Mouse (Mus musculus) gastrocnemius, adult 18-20 months (tissue): ENCODE measurements around the gene Mrps7. TPM values are rescaled to one million over a fixed set of nuclear protein-coding genes. Genes with fewer than 3 reads are reported as not detected.

Experiments used
- DNase-seq: peaks from one replicate; pipeline ENCODE4 v3.0.0; 2021; ENCODE audit warnings: low spot score
- total RNA-seq, 2 experiments: library from RNA; stranded (reverse); gene quantifications; 2 replicates each; pipeline ENCODE4 v1.2.3; 2021

Mrps7 gene
- total RNA-seq, 2 experiments from 2014 or later: 73.3 to 79.3 TPM

GRCm38 (mm10) chr11:115608421-115609399 is 5.0 kb downstream of the Mrps7 start:
- no peak for DNase-seq

GRCm38 (mm10) chr11:115609576-115609975 is 5.9 kb downstream of the Mrps7 start:
- DNase-seq: no peak

DNA sequence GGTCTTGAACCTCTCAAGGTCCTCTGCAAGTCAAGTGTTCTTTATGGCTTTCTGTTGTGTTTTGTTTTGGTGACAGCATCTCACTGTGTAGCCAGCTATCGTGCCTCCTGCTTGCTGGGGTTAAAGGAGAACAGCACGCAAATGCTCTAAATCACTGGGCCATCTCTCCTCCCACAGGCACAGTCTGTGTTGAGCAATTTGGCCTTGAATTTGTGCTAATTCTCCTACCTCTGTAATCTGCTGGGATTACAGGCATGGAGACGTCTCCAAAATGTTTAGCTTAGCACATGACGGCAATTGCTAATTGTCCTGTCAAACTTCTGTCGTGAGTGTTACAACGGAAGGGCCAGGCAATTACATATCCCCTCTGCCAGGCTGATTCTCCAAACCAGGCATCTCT is 7.4 kb downstream of the Mrps7 start:
- DNase-seq: no peak

- peak; percentile 89 for DNase-seq
Measured at GRCm38 (mm10) chr11:115612059-115612409, 8.3 kb downstream of the Mrps7 start.

DNA sequence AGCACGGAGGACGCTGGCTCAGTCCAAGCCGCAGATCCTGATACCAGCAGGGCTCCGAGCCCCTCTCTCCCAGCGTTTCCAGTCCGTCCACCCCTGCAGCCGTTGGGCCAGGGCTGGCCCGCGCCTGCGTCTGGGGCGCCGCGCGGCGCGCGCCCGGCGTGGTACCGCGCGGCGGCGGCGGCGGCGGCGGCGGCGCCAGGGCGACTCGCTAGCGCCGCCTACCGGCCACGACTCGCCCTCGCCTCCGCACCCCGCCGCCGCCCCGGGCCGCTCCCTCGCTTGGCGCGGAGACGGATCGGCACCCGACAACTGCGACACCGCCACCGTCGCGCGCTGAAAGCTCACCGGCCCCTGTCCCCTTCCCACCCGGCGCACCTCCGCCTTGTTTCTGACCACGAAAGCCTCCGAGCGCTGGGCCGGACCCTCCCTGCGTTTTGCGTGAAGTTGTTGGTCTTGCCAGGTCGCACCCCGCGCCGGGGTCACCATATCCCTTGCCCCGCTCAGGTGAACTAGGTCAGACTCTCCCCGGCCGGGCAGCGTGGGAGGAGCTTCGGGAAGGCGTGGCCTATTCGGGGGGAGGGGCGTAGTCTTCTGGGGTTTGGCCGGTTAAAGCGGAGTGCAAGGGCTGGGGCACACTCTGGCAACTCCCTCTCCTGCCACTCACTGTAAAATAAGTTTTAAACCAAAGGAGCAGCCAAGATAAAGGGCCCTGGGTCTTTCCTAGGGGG is 8.8 kb downstream of the Mrps7 start, which contains the start of gene Mif4gd:
Gene Mif4gd (minus strand): TSS at position 560 of the 728 bp plus-strand sequence.
- peak; percentile 95 for DNase-seq

DNA sequence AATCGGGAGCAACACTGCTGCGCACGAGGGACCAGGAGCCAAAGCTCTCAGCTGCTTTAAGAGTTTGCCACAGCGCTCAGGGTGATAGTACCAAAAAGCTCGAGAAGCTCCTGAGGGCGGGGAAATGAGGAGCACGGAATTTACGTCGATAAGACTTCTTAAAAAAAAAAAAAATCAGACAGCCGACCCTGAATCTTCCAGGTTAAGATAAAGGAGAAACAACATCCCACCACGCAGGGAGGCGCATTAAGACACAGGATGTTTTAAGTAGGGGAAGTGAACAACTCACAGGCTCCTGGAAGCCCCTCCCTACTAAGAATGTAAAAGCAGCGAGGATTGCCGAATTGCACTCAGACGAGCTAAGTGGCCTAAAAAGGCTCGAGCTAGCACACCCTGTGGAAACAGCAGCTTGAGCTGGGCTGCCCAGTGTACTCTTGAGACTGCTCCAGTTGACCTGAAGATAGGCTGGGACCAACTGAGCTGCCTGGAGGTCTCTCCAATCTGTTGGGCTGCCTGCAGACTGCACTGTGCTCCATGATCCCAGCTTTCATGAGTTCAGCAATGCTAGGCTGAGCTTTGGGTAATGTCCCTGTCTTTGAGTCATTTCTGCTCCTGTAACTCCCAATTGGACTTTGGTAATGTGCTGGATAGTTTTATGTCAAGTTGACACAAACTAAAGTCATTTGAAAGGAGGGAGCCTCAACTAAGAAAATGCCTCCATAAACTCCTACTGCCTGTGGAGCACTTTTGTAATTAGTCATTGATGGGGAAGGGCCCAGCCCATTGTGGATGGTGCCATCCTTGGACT is 9.6 kb downstream of the Mrps7 start:
- no peak for DNase-seq

DNA sequence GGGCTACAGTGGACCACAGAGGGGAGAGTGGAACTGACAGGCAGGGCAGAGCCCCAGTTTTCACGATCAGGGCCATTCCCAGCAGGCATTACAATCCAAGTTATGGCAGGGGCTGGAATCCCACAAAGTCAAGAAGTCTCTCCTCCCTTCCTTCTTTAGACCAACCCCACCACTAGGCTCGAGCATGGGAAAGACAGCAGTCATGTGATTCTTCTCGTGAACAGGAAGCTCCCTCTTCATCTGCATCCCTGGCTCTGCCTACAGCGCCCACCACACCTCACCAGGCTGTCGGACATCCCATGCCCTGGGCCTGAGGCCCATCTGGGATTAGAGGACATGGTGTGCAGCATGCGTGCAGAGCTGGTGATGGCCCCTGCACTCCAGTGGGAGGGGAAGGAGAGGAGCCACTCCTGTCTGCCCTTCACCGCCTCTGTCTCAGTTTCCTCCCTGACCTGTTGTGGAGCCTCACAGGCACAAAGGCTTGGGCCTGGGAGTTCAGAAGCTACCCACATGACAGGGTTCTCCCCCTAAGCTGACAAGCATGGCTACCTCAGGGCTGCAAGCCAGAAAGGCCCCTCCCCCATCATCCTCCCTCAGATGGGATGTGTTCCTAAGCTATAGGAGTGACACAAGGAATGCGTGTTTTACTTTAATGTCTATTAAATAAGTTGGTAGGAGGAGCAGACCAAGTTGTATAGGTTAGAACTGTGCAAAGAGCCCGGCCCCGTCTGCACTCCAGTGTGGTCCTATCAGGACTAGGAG is 10.8 kb downstream of the Mrps7 start:
- no peak for DNase-seq

- no peak for DNase-seq
Measured at GRCm38 (mm10) chr11:115615108-115615825, 11.5 kb downstream of the Mrps7 start.

DNA sequence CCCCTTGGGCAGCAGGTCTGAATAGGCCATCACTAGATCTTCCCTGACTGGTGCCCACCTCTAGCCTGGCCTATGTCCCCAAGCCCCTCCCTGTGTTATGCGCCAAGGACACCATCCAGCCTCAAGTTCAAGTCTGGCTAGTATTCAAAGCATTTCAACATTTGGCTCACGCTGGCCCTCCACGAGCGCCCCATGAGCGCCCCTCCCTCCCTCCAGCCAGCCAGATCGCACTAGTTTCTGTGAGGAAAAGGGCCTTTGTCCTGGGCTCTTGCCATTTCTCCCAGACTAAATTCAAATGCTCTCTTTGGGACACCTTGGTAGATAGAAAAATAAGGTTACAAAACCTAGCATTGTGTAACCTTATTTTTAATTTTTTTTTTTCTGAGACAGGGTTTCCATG is 12.2 kb downstream of the Mrps7 start:
- DNase-seq: no peak

- no peak for DNase-seq
Measured at GRCm38 (mm10) chr11:115616371-115616770, 12.6 kb downstream of the Mrps7 start.

- no peak for DNase-seq
Measured at GRCm38 (mm10) chr11:115616893-115617292, 13.2 kb downstream of the Mrps7 start.

- no peak for DNase-seq
Measured at GRCm38 (mm10) chr11:115618001-115618400, 14.3 kb downstream of the Mrps7 start.

GRCm38 (mm10) chr11:115618732-115619516 is 15.2 kb downstream of the Mrps7 start:
- DNase-seq: no peak

DNA sequence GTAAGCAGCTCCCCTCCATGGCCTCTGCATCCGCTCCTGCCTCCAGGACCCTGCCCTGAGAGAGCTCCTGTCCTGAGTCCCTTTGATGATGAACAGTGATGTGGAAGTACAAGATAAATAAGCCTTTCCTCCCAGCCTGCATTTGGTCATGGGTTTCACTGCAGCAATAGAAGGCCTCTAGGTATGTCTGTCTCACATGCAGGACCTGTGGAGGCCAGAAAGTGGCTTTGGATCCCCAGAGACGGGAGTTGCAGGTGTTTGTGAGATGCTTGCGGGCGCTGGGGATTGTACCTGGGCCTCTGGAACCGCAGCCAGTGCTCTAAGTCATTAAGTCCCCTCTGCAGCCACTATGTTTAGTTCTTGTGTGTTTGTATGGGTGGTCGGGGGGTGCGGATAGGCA is 16.2 kb downstream of the Mrps7 start:
- DNase-seq: no peak

DNA sequence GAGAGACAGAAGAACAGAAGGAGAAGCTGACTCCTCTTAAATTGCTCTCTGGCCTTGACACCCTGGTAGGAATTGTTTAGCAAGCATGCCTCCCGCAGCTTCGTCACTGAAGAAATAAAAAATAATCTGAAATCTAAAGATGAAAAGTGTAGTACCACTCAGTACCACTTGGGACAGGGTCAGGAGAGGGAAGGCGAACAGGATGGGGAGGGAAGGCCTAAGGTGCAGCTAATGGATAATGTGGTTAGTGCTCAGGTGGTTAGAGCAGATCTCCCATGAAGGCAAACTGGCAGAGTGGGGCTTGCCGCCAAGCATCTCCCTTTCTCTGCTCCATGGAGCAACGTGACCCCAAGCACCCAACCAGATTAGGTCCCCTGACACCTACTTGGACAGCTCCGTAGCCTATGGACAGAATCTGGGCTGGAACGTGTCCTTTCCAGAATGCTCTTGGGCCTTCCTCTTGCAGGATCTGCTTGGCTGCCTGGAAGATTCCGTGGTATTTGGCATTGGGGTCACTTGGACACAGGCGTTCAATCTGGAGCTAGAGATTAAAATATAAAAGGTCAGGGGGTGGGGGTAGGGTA is 19.9 kb downstream of the Mrps7 start:
- DNase-seq: no peak

DNA sequence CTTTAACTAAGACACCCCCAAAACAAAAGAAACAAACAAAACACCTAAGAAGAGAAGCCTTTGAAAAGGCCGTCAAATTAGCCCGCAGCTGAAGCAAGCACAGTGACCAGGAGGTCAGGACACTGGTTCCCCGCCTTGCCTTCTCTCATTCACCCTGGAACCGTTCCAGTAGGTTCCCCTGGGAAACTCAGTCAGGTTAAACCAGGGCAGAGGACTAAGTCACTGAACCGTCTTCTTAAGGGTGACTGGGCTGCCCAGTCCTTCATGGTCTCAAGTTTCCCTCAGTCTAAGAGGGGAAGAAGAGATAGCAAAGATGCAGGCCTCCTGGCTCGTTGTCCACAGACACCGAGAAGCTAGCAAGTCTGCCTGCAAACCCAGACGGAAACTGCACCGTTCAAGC is 22.2 kb downstream of the Mrps7 start:
- DNase-seq: peak; percentile 69

DNA sequence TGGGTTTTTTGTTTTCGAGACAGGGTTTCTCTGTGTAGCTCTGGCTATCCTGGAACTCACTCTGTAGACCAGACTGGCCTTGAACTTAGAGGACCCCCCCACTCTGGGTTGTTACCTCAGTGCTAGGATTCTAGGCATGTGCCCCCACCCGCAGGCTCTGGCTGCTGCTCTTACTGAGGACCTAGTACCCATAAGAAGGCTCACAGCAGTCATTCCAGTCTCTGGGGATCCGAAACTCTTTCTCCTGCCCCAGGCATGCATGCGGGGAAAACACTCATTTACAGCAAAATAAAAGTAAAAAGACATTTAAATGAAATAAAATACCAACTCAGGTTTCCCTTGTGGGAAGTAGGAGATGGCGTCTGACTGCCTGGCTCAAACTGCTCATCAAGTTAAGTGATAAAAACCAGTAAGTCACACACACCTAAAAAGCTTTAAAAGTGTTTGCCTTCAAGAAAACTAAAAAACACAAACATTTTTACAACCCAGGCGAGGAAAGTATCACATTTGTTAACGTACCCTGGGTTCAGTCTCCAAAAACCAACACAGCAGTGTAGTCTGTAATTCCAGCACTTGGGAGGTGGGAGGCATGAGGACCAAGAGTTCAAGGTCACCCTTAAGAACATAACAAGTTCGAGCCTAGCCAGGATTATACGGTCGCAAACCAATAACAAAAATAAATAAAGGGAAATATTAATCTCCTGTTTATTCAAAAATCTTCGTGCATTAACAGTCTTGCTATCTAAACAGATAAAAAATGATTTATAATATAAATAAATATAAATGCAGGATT is 23.3 kb downstream of the Mrps7 start:
- DNase-seq: no peak
